Mouse (Mus musculus): ENCODE measurements at regions not wholly inside any gene's neighbourhood (a gene's known extent, or its start where the extent isn't known, plus 50 kb on each side); places are given as distances from the start of the nearest gene placed in this dataset.

- no peak for DNase-seq (ENCODE audit: low spot score)
Observed at GRCm38 (mm10) chr17:52196811-52197210, 363.7 kb upstream of the Satb1 start.

GRCm38 (mm10) chr17:52195804-52196203 lies 362.7 kb upstream of the Satb1 start:
- DNase-seq (ENCODE audit: low spot score) = no peak

GRCm38 (mm10) chr17:52191064-52191682 lies 358.1 kb upstream of the Satb1 start:
- no peak for DNase-seq (ENCODE audit: low spot score)

- peak; percentile 81 for DNase-seq (ENCODE audit: low spot score)
Observed at GRCm38 (mm10) chr17:52182706-52183105, 349.6 kb upstream of the Satb1 start.

- peak; percentile 45 for DNase-seq (ENCODE audit: low spot score)
Observed at GRCm38 (mm10) chr17:52177996-52178395, 344.9 kb upstream of the Satb1 start.

- peak; percentile 80 for DNase-seq (ENCODE audit: low spot score)
Observed at GRCm38 (mm10) chr17:52168076-52168838, 335.2 kb upstream of the Satb1 start.

GRCm38 (mm10) chr17:52167658-52168057 lies 334.6 kb upstream of the Satb1 start:
- DNase-seq (ENCODE audit: low spot score) = no peak

GRCm38 (mm10) chr17:52165891-52166485 lies 332.9 kb upstream of the Satb1 start:
- no peak for DNase-seq (ENCODE audit: low spot score)

GRCm38 (mm10) chr17:52162559-52163397 lies 329.7 kb upstream of the Satb1 start:
- DNase-seq (ENCODE audit: low spot score) = peak; percentile 85

GRCm38 (mm10) chr17:52150496-52150895 lies 317.4 kb upstream of the Satb1 start:
- no peak for DNase-seq (ENCODE audit: low spot score)

- DNase-seq (ENCODE audit: low spot score) = no peak
Observed at GRCm38 (mm10) chr17:52149834-52150233, 316.7 kb upstream of the Satb1 start.

- DNase-seq (ENCODE audit: low spot score) = no peak
Observed at GRCm38 (mm10) chr17:52149068-52149467, 316.0 kb upstream of the Satb1 start.

GRCm38 (mm10) chr17:52103891-52104290 lies 270.8 kb upstream of the Satb1 start:
- no peak for DNase-seq (ENCODE audit: low spot score)

- no peak for DNase-seq (ENCODE audit: low spot score)
Observed at GRCm38 (mm10) chr17:52085834-52086233, 252.7 kb upstream of the Satb1 start.

GRCm38 (mm10) chr17:52084455-52084854 lies 251.4 kb upstream of the Satb1 start:
- no peak for DNase-seq (ENCODE audit: low spot score)

- peak; percentile 52 for DNase-seq (ENCODE audit: low spot score)
Observed at GRCm38 (mm10) chr17:52079316-52079715, 246.2 kb upstream of the Satb1 start.

GRCm38 (mm10) chr17:52078496-52078895 lies 245.4 kb upstream of the Satb1 start:
- no peak for DNase-seq (ENCODE audit: low spot score)

GRCm38 (mm10) chr17:52077951-52078350 lies 244.9 kb upstream of the Satb1 start:
- no peak for DNase-seq (ENCODE audit: low spot score)

- no peak for DNase-seq (ENCODE audit: low spot score)
Observed at GRCm38 (mm10) chr17:52076746-52077145, 243.7 kb upstream of the Satb1 start.

GRCm38 (mm10) chr17:52067721-52068120 lies 234.6 kb upstream of the Satb1 start:
- peak; percentile 65 for DNase-seq (ENCODE audit: low spot score)

- DNase-seq (ENCODE audit: low spot score) = peak; percentile 29
Observed at GRCm38 (mm10) chr17:52064618-52065017, 231.5 kb upstream of the Satb1 start.

- DNase-seq (ENCODE audit: low spot score) = peak; percentile 25
Observed at GRCm38 (mm10) chr17:52063121-52063520, 230.0 kb upstream of the Satb1 start.

Data from thymus, postnatal 0 days (tissue).